Mouse (Mus musculus) liver, adult 2 months (tissue): Measurements from ENCODE around the gene Lancl2.

Experiments used
- CTCF ChIP-seq: fragments of 200-500 bp; IDR thresholded peaks from 2 replicates; pipeline ENCODE4 v1.5.1; 2011; ENCODE audit warnings: low read depth, low read length, control low read depth
- POLR2A ChIP-seq: fragments of 200-500 bp; IDR thresholded peaks from 2 replicates; pipeline ENCODE4 v1.6.1; 2011; ENCODE audit warnings: low read length, control low read depth; ENCODE audit not compliant: insufficient read depth; ENCODE audit errors: extremely low read depth

GRCm38 (mm10) chr6:57742749-57743148, 40.4 kb downstream of the Lancl2 start:
- TF ChIP-seq CTCF: no peak
- TF ChIP-seq POLR2A: no peak
